Mouse (Mus musculus) megakaryocyte, adult 5-6 weeks (primary cell): ENCODE results near the gene Olfr332. TPM values are rescaled to one million over a fixed set of nuclear protein-coding genes. Genes with fewer than 3 reads are reported as not detected.
"Not testable (repeated sequence)": the region's sequence is repeated elsewhere in the genome, so short reads cannot be mapped to it uniquely, and the experiment has no call there.

Experiments used
- ATAC-seq: 2 replicates; pipeline ENCODE4 v1.8.0; 2016; ENCODE audit warnings: mild to moderate bottlenecking, inconsistent platforms; ENCODE audit not compliant: poor library complexity, severe bottlenecking
- total RNA-seq, 2 experiments: library from RNA; stranded (forward) in 1 of 2; stranded (reverse) in 1 of 2; fragments of 153-499, 151-499 nt in 1 of 2; fragments of 221-1000, 200-1000 nt in 1 of 2; gene quantifications; 2 replicates each; pipeline versions ENCODE4 v1.2.3 to v1.2.4; 2015 to 2017

Gene Olfr332
- total RNA-seq (2015), result not detected in 2 replicates
- not detected in 2 replicates for total RNA-seq (2017)

DNA sequence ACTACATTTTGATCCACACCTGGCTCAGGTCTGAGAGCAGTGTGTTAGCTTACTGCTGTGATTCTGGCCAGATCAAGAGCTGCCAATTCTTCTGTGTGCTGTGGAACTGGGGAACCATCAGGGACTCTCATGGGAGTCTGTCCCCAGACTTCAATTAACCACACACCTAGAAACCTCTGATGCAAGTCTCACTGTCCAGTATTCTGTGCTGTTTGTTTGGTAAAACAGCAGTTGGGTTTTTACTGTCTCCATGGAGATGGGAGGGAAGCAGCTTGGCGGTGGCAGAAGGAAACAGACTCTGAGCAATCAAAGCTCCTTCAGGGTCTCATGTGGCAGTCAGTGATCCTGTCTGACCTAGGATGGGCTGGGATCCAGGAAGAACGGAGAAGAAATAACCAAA is at the start of gene Olfr332:
Gene Olfr332 (minus strand): TSS at position 101 of the 400 bp plus-strand sequence.
- ATAC-seq, result no peak

DNA sequence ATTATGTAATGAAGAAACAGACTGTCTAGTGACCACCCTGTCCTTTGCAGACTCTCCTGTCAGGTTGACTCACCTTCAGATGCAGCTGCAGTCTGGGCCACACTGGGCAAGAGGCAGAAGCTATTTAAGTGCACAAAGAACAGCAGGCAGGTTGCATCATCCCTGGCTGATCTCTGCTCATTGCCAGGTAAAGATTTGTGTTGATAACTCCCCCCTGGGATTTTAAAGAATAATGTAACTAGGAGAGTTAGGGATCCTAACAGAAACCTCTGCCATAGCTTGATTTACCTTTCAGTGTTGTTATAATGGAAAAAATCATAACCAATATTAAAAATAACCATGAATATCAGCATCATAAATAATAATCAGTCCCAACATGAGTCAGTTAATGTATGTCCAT is 42.4 kb upstream of the Olfr332 start, which contains the start of gene Olfr330:
Gene Olfr330 (minus strand): TSS at position 101 of the 400 bp plus-strand sequence.
- not testable (repeated sequence) for ATAC-seq

DNA sequence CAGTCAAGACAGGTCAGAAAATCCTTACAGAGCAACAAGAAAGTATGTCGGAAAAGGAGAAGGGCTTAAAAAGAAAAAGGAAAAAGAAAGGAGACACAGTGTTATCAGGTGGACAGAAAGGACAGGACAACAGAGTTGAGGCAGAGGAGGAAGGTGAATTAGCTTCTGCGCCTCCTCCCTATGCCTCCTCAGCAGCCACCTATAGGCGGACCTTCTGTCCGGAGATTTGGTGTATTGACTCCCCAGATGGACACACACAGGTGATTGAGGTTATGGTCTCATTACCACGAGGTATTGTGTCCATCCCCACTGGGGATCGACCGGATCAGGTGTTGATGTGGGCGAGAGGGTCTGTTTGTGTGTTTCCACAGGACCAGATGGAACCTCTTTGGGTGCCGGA is 27.4 kb upstream of the Olfr332 start:
- ATAC-seq, result not testable (repeated sequence)

DNA sequence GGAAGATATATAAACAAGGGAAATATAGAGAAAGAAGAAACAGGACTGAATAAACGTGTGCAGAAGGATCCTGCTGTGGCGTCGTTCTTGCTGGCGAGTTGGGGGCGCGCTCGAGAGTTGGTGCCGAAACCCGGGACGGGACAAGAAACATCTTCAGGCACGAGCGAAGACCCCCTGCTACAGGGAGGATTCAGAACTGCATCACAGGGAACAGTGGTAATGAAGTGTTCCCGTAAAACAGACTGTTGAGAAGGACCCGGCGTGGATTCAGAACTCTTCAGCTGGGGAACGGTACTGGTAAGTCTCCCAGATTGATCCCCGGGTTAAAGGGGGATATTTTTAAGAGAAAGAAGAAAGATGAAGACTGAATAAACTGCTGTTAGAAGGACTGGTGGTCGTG is 26.6 kb upstream of the Olfr332 start:
- ATAC-seq, result not testable (repeated sequence)

DNA sequence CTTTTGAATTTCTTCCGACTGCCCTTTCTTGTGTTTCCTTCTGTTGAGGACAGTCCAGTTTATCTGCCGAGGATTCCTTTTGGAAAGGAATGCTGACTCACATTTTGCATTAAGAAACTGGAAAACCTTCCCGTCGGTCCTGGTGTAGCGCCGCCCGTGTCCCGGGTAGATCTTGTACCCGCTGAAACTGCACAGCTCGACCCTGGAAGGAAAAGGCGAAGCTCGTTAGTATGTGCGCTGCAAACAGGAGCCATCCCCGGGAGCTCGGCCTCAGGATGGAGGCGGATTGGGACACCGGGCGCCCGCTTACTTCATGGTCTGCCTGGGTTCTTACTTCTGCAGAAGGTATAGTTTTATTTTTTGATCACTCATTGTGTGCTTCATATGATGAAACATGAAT is 16.7 kb upstream of the Olfr332 start:
- ATAC-seq, result peak; percentile 45; the same call in 1 of the 2 replicates

DNA sequence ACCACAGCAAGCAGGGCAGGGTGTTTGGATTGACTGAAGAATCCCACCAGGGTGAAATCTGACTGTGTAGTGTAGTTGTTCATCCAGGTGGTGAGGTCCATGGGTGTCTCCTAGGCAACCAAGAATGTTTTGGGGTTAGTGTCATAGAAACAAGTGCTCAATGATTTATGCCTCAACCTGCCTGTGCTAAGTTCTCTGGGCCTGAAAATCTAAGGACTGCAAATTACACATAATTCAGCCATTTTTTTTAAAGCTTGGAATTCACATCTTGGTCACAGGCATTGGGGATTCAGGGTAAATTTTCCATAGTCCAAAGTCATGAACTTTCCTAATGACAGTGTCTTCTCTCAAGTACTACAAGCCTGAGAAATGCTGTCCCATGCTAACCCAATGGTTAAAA is 10.1 kb upstream of the Olfr332 start, which contains the start of gene Olfr331:
Gene Olfr331 (minus strand): TSS at position 101 of the 400 bp plus-strand sequence.
- not testable (repeated sequence) for ATAC-seq

DNA sequence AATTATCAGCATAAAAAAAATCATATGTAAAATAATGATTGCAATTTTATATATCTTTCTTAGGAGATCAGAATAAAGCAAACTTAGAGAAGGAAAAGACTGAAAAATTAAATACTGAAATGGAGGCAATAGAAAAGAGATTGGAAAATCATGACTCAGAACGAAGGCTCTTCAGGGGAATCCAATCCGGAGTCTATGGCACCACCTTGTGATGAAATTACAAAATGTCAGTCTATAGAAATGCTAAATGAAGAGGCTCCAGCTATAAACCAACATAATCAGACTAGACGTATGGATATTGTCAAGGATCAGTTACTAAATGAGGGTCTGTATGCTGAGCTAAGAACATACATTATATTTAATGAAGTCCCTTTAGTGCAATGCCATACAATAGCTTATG is 6.9 kb upstream of the Olfr332 start:
- ATAC-seq, result no peak

DNA sequence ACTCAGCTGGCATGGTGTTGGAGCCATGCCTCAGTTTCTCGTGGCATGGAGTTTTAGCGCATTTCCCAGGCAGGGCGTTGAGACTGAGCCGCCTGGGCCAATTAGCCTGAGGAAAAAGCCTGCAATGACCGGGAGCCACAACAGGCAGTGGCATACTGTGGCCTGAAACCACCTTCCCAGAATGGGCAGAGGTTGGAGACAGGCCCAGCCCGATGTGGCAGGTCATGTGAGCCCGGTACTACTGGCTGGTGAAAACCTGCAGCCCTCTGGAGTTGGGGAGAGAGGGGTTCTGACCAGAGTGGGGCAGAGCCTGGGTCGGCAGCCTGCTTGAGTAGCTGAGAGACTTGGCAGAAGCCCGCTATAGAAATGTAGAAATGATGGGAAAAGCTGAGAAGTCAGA is 6.4 kb upstream of the Olfr332 start:
- no peak for ATAC-seq

DNA sequence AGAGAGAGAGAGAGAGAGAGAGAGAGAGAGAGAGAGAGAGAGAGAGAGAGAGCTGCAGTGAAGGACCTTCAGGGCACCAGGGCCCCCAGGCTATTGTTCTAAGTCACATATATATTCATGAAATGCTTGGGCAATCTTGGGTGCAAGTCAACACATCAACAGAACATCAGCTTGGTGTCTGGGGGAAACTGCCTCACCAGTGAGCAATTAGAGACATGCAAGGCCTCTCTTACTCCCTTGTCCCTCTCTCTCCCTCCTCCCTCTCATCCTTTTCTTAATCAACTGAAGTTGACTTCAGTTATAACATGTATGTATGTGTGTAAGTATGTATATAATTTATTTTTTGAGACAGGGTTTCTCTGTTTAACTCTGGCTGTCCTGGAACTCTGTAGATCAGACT is 30.2 kb downstream of the Olfr332 start, which contains the start of gene Olfr30:
Gene Olfr30 (minus strand): TSS at position 101 of the 400 bp plus-strand sequence.
- no peak for ATAC-seq

DNA sequence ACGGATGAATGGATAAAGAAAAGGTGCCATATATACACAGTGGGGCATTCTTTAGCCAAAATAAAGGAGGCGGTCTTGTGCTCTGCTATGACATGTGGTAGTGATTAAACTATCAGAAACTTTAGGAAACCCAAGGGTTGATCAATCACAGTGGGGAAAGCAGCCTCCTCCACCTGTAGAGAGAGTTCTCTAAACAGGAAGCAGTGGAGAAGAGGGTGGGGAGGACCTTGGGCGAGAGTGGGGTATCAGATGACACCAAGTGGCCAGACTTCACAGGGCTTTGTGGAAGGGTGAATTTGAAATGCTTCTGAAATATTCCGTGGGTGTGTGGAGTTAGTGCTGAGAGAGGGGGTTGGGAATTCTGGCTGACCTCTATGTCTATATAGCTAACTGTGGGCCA is 38.8 kb downstream of the Olfr332 start:
- ATAC-seq, result no peak

DNA sequence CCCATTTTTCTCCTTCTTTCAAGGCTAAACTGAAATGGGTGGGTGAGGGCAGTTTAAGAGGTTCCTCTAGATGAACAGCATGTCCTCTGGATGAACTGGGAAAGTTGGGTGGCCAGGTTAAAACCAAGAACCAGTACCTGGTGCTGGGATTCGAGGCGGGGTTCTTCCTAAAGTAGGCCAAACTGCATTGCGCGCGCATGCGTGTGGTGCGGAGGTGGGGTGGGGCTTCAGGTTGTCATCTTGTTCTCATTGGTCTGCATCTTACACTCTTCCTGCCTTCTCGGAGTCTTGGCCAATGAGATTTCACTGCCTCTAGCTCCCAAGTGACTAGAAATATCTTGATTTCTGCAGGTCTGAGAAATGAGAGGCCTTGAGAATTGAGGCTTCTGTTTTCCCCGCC is 39.6 kb downstream of the Olfr332 start, which contains the start of gene Lypd9:
Gene Lypd9 (minus strand): TSS at position 165 of the 400 bp plus-strand sequence.
- ATAC-seq, result no peak

Other genes starting within 250 kb of the Olfr332 start
- 12.5 and 18.7 TPM in 2 replicates for gene 4930438A08Rik, start 217.8 kb downstream of the Olfr332 start, total RNA-seq (2015)
- 23.6 and 30.1 TPM in 2 replicates for gene 4930438A08Rik, start 217.8 kb downstream of the Olfr332 start, total RNA-seq (2017)
- 5.6 and 9.7 TPM in 2 replicates for gene Zfp692, start 185.5 kb downstream of the Olfr332 start, total RNA-seq (2015)
- 8.6 and 9.2 TPM in 2 replicates for gene Zfp692, start 185.5 kb downstream of the Olfr332 start, total RNA-seq (2017)
- 26.9 and 28.8 TPM in 2 replicates for gene Zfp672, start 162.2 kb downstream of the Olfr332 start, total RNA-seq (2015)
- 14.7 and 19.2 TPM in 2 replicates for gene Zfp672, start 162.2 kb downstream of the Olfr332 start, total RNA-seq (2017)
- 3.8 and 4.1 TPM in 2 replicates for gene Sh3bp5l, start 161.8 kb downstream of the Olfr332 start, total RNA-seq (2015)
- 13.6 and 20.5 TPM in 2 replicates for gene Sh3bp5l, start 161.8 kb downstream of the Olfr332 start, total RNA-seq (2017)
- gene Lypd8, start 113.5 kb downstream of the Olfr332 start, total RNA-seq (2015), result not detected in 2 replicates
- gene Lypd8, start 113.5 kb downstream of the Olfr332 start, total RNA-seq (2017), result not detected in 2 replicates
- not detected in 2 replicates for gene 1810065E05Rik, start 71.4 kb downstream of the Olfr332 start, total RNA-seq (2015)
- gene 1810065E05Rik, start 71.4 kb downstream of the Olfr332 start, total RNA-seq (2017), result not detected in 2 replicates
- gene Gm12253, start 60.0 kb downstream of the Olfr332 start, total RNA-seq (2015), result not detected in 2 replicates
- not detected in 2 replicates for gene Gm12253, start 60.0 kb downstream of the Olfr332 start, total RNA-seq (2017)
- not detected in 2 replicates for gene Lypd9, start 39.6 kb downstream of the Olfr332 start, total RNA-seq (2015)
- gene Lypd9, start 39.6 kb downstream of the Olfr332 start, total RNA-seq (2017), result not detected in 2 replicates
- not detected in 2 replicates for gene Olfr30, start 30.3 kb downstream of the Olfr332 start, total RNA-seq (2015)
- not detected in 2 replicates for gene Olfr30, start 30.3 kb downstream of the Olfr332 start, total RNA-seq (2017)
- gene Olfr331, start 10.0 kb upstream of the Olfr332 start, total RNA-seq (2015), result not detected in 2 replicates
- not detected in 2 replicates for gene Olfr331, start 10.0 kb upstream of the Olfr332 start, total RNA-seq (2017)
- not detected in 2 replicates for gene Olfr330, start 42.3 kb upstream of the Olfr332 start, total RNA-seq (2015)
- not detected in 2 replicates for gene Olfr330, start 42.3 kb upstream of the Olfr332 start, total RNA-seq (2017)
- not detected in 2 replicates for gene Olfr329-ps, start 53.9 kb upstream of the Olfr332 start, total RNA-seq (2015)
- not detected in 2 replicates for gene Olfr329-ps, start 53.9 kb upstream of the Olfr332 start, total RNA-seq (2017)
- gene Olfr328, start 63.1 kb upstream of the Olfr332 start, total RNA-seq (2015), result not detected in 2 replicates
- gene Olfr328, start 63.1 kb upstream of the Olfr332 start, total RNA-seq (2017), result 0.07 TPM in 1 of 2 replicates, not detected in the other
- gene Olfr224, start 78.0 kb upstream of the Olfr332 start, total RNA-seq (2015), result not detected in 2 replicates
- not detected in 2 replicates for gene Olfr224, start 78.0 kb upstream of the Olfr332 start, total RNA-seq (2017)
- gene Olfr325, start 85.2 kb upstream of the Olfr332 start, total RNA-seq (2015), result not detected in 2 replicates
- not detected in 2 replicates for gene Olfr325, start 85.2 kb upstream of the Olfr332 start, total RNA-seq (2017)
- gene Olfr324, start 102.6 kb upstream of the Olfr332 start, total RNA-seq (2015), result not detected in 2 replicates
- not detected in 2 replicates for gene Olfr324, start 102.6 kb upstream of the Olfr332 start, total RNA-seq (2017)
- not detected in 2 replicates for gene 2210407C18Rik, start 123.5 kb upstream of the Olfr332 start, total RNA-seq (2015)
- not detected in 2 replicates for gene 2210407C18Rik, start 123.5 kb upstream of the Olfr332 start, total RNA-seq (2017)
- gene Olfr323, start 137.9 kb upstream of the Olfr332 start, total RNA-seq (2015), result not detected in 2 replicates
- gene Olfr323, start 137.9 kb upstream of the Olfr332 start, total RNA-seq (2017), result not detected in 2 replicates
- gene Trim58, start 147.9 kb upstream of the Olfr332 start, total RNA-seq (2015), result 0.11 and 0.27 TPM in 2 replicates
- gene Trim58, start 147.9 kb upstream of the Olfr332 start, total RNA-seq (2017), result 0.04 TPM in 1 of 2 replicates, not detected in the other
- gene Olfr322, start 166.2 kb upstream of the Olfr332 start, total RNA-seq (2015), result not detected in 2 replicates
- not detected in 2 replicates for gene Olfr322, start 166.2 kb upstream of the Olfr332 start, total RNA-seq (2017)
- not detected in 2 replicates for gene Olfr320, start 188.5 kb upstream of the Olfr332 start, total RNA-seq (2015)
- gene Olfr320, start 188.5 kb upstream of the Olfr332 start, total RNA-seq (2017), result not detected in 2 replicates
- gene Olfr319, start 206.6 kb upstream of the Olfr332 start, total RNA-seq (2015), result not detected in 2 replicates
- not detected in 2 replicates for gene Olfr319, start 206.6 kb upstream of the Olfr332 start, total RNA-seq (2017)
- not detected in 2 replicates for gene Olfr318, start 231.5 kb upstream of the Olfr332 start, total RNA-seq (2015)
- not detected in 2 replicates for gene Olfr318, start 231.5 kb upstream of the Olfr332 start, total RNA-seq (2017)
- gene Olfr317, start 246.7 kb upstream of the Olfr332 start, total RNA-seq (2015), result not detected in 2 replicates
- gene Olfr317, start 246.7 kb upstream of the Olfr332 start, total RNA-seq (2017), result not detected in 2 replicates